Mouse (Mus musculus) small intestine, adult 2 months (tissue): ENCODE measurements at regions not wholly inside any gene's neighbourhood (a gene's known extent, or its start where the extent isn't known, plus 50 kb on each side); places are given as distances from the start of the nearest gene placed in this dataset.

Source experiments
- CTCF ChIP-seq: fragments of 200-500 bp; IDR thresholded peaks from 2 replicates; pipeline ENCODE4 v1.5.1; 2012; ENCODE audit warnings: low read depth, mild to moderate bottlenecking, control low read depth, inconsistent platforms, low read length, moderate library complexity, mixed read lengths; ENCODE audit not compliant: insufficient replicate concordance, insufficient read length; ENCODE audit errors: extremely low read depth
- POLR2A ChIP-seq: fragments of 200-500 bp; IDR thresholded peaks from 2 replicates; pipeline ENCODE4 v1.6.1; 2012; ENCODE audit warnings: low read depth, mild to moderate bottlenecking, control low read depth, inconsistent platforms, low read length, moderate library complexity

GRCm38 (mm10) chr13:110775251-110775650 lies 380.4 kb downstream of the Plk2 start:
- TF ChIP-seq POLR2A = no peak
- TF ChIP-seq CTCF = no peak
